Mouse (Mus musculus) adrenal gland, adult 2 months (tissue): ENCODE results near the gene Kcnn3. TPM values are rescaled to one million over a fixed set of nuclear protein-coding genes. Genes with fewer than 3 reads are reported as not detected.

Experiments used
- DNase-seq: peaks from one replicate; pipeline ENCODE4 v3.0.0; 2021
- polyA plus RNA-seq: library from polyadenylated mRNA; depleted of rRNA; stranded (reverse); fragments of >200 nt; gene quantifications from 2 replicates; pipeline ENCODE4 v1.2.3, GENCODE M21; 2012
- total RNA-seq, 2 experiments: library from RNA; stranded (reverse); gene quantifications; 2 replicates each; pipeline ENCODE4 v1.2.3; 2021

The Kcnn3 gene
- total and polyA plus RNA-seq, 3 experiments, result 1.7 to 5.2 (median 3.1) TPM

GRCm38 (mm10) chr3:89613526-89614523 is 93.9 kb downstream of the Kcnn3 start:
- peak; percentile 87 for DNase-seq

GRCm38 (mm10) chr3:89616861-89617260 is 96.9 kb downstream of the Kcnn3 start:
- DNase-seq, result no peak

DNA sequence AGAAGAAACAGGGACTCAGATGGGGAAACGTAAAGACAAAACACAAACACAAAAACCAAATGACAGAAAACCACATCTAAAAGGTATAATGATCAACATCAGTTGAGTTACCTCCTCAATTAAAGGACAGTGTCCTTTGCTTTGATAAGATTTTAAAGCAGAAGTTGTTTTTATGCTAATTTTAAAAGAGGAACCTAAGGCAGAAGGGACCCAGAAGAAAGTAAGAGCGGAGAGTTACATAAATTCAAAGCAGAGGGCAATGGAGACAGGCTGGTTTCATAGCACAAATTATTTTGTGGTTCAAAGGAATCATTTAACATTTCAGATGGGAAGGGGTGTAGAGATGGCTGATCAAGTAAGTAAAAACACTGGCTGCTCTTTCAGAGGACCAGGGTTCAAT is 97.4 kb downstream of the Kcnn3 start:
- no peak for DNase-seq

- DNase-seq, result no peak
Measured at GRCm38 (mm10) chr3:89622825-89623224, 102.9 kb downstream of the Kcnn3 start.

GRCm38 (mm10) chr3:89623531-89623930 is 103.6 kb downstream of the Kcnn3 start:
- no peak for DNase-seq

- peak; percentile 54 for DNase-seq
Measured at GRCm38 (mm10) chr3:89624001-89624400, 104.0 kb downstream of the Kcnn3 start.

DNA sequence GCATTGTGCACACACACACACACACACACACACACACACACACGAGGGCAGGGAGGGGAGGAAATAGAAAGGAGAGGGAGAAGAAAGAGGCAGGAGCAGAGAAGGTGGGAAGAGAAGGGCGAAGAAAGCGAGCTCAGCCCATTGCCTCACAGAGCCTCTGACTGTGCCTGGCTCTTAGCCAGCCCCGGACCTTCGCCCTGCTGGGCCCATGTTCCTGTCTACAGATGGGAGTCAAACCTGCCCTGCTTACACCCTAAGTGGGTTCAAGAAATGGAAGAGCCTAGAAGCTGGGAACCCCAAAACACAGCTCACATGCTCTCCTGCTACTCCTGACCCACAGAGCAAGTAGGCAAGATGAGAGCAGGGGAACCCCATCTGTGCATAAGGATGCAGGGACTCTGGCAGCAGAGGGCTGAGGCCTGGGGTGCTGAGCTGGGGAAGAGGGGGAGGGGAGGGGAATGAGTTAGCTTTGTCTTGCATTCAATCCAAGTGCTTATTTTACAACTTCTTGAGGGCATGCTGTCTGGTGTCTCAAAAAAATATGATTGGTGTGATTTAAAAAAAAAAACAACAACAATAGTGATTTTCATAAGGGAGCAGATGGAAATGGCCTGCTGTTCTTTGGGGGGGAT is 105.0 kb downstream of the Kcnn3 start:
- DNase-seq, result peak; percentile 17

DNA sequence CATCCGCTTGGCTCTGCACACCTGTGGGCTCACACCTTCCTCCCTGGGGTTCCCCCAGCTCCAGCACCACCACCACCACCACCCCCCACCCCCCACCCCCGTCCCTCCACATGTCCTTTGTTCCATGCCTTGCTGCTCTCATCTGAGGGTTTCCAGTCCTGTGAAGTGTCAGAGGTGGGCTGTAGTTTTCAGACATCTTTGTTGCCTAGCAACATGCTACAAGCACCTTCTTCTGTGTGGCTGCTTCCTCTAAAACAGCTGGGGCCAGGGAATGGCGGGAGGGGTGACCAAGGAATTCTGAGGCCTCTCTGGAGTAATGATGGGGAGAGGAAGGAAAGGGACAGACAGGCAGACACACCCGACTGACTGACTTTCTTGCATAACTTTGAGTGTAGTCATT is 106.6 kb downstream of the Kcnn3 start:
- no peak for DNase-seq

- no peak for DNase-seq
Measured at GRCm38 (mm10) chr3:89629811-89630210, 109.8 kb downstream of the Kcnn3 start.

GRCm38 (mm10) chr3:89631750-89632149 is 111.8 kb downstream of the Kcnn3 start:
- no peak for DNase-seq

DNA sequence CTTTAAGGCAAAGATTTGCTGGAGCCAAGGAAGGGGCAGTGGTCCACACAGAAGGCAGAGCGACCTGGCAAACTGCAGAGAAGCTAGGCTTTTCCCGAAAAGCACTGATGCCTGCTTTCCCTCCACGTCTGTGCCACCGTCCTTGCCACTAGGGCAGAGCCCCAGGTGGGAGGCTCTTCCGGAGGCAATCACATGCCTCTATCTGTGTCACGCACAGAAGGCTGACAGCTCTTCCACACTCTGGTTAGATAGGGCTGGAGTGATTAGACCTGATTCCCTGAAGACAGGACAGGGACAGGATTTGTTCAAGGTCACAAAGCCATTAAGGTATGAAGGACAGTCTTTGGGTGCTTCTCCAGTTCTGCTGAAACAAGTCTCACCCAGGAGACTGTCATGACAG is 113.6 kb downstream of the Kcnn3 start:
- DNase-seq, result no peak

GRCm38 (mm10) chr3:89633941-89634340 is 114.0 kb downstream of the Kcnn3 start:
- DNase-seq, result no peak

DNA sequence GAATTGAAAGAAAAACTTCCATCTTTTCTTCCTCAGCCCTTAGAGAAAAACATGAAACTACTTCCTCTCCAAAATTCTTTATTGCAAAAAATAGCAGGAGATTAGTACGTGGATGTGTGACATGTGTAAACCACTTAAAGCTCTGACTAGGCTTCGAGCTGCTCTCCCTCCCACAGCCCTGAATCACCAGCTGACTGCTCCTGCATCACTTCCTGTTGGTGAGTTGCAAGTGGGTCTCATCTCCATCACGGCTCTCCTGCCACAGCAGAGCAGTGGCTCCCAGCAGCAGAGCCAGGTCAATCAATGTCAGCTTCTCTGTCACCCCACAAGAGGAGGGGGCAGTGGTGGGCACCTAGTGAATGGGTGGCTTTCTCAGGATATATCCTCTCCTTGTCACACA is 120.8 kb downstream of the Kcnn3 start:
- DNase-seq, result no peak

DNA sequence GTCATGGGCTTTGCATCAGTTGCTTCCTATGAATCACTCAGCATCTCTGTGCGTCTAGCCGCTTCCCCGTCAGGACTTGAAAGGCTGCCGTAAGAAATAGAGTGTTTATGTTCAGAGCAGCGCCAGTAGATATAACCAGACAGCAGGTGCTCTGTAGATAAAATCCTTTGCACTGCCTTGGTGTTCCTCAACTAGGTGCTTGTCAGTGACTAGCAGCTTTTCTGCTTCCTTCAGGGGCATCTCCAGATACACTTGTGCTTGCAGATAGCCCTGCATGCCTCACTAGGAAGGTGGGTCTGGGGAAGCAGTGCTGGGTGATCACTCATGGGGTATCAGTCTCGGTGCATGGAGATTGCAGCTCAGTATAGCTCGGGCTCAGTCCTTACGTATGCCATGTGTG is 123.4 kb downstream of the Kcnn3 start:
- no peak for DNase-seq

- peak; percentile 87 for DNase-seq
Measured at GRCm38 (mm10) chr3:89646813-89647255, 126.9 kb downstream of the Kcnn3 start.

DNA sequence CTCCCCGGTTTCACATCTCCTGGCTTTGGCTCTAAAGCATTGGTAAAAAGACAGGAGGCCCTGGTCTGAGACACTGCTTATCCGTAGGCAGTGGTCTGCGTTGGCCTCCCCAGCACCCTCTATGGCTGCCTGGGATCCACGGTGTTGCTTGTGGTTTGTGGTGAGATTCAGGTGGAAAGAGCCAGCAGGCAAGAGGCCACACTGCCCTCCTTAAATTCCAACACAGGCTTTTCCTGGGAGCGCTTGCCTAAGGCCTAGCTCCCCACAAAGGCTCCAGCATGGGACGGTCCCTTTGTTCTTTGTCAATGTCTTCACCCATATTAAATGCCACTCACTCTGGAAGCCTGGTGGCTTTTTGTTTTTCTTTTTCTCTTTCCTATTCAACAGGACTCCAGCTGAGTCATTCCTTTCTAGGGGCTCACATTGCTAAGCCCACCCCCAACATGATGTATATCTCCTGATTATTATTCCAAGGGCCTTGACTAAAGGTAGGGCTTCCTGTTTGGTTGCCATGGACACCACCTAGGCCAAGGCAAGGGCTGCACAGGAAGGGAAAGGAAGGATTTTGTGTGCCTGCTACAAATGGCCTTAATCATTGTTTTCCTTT is 127.4 kb downstream of the Kcnn3 start:
- peak; percentile 18 for DNase-seq

DNA sequence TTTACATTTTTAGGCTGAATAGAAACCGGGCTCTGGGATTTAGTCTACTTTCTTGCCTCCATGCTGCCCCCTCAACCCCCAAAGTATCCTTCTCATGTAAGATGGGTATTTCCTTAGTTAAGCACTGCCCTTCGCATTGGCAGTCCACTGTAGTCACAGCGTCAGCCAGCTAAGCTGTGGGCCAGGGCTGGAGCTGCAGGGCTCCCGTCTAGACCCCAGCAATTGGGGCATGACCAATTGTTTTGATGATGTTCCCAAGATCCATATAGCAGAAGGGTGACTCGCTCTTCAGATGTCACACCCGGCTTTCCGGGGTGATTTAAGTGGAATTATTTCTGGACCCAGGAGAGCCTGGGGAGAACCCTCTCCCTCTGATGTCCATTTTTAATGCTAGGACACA is 129.9 kb downstream of the Kcnn3 start:
- no peak for DNase-seq

DNA sequence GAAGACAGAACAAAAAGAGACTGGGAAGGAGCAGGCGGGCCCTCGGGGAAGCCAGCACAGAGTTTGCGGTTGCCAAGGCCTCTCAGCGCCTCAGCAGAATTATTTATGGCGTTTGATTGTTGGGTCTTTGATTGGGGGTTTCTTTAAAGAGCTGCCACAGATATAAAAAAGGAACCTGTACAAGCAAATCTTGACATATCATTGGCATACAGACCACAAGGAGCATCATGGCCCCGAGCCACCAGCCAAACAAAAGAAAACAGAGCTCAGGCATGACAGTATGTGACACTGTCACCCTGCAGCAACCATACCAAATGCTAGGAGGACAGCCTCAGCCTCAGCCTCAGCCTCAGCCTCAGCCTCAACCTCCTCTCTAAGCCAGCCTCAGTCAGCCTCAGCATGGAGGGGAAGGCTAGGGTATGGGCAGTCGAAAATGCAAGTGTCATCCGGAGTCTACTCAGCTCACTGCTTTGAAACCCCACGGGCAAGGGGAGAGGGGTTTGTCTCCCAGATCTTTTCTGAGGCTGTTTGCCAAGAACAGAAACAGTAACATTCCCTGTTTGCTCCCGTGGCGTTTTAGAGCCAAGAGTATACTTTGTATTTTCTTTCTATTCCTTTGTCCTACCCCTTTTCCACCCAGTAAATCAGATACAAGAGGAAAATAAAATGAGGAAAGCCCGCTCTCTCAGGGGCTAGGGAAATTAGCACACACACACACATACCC is 133.4 kb downstream of the Kcnn3 start:
- DNase-seq, result no peak

GRCm38 (mm10) chr3:89657092-89657491 is 137.1 kb downstream of the Kcnn3 start:
- no peak for DNase-seq

GRCm38 (mm10) chr3:89658457-89658856 is 138.5 kb downstream of the Kcnn3 start:
- DNase-seq, result no peak

DNA sequence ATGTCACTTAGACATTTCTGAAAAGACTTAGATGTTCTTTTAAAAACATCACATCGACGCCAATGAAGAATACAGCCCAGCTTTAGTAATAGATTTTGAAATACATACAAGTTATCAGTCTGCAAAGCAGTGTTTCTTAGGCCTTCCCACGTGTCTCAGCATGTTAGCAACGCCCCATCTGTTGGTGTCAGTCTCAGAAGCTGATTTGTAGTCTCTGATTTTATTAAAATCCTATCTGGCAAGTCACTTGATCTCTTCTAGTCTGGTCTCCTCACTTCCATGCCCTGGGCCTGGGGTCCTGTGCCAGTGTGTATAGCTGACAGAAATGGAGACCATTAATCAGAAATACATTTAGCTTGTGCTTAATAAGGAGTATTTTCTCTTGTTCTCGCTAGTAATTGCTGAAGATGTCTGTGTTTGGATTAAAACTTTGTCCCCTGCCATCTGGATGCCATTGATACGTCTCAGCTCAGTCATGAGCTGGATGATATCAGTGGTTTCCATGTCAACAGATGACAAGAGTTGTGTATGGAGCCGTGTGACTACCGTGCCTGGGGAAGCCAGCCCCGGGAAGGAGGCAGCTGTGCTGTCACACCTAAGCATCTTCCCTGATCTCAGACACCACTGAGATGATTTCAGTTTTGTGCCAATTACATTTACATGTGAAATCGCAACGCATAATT is 140.1 kb downstream of the Kcnn3 start:
- DNase-seq, result no peak

DNA sequence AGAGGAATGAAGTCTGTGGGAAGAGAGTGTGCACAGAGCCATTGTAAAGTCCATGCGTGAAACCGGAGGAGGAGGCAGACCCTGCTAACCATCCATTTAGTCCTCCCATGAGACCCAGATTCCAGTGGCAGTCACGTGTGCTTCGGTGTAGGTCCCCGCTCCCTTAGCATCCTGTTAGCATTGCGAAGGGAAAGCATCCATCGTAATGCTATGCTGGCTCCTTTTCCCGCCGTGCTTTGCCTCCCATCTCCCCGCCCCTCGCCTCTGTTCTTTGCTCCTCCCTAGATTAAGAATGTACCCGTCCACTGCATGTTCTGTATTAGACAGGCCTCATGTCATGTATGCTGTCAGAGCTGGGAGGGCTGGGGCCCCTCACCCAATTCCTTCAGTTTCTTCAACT is 144.8 kb downstream of the Kcnn3 start:
- DNase-seq, result no peak
